Mouse (Mus musculus) spleen, embryonic (tissue): ENCODE results near the gene Homer1.

Source experiments
- CTCF ChIA-PET: fragments of 350-600 bp; sonication (Branson Sonifier 250); formaldehyde crosslinking; loops from one replicate; lab custom pipeline; 2022; lab: Charles Lee

Homer1 gene

DNA sequence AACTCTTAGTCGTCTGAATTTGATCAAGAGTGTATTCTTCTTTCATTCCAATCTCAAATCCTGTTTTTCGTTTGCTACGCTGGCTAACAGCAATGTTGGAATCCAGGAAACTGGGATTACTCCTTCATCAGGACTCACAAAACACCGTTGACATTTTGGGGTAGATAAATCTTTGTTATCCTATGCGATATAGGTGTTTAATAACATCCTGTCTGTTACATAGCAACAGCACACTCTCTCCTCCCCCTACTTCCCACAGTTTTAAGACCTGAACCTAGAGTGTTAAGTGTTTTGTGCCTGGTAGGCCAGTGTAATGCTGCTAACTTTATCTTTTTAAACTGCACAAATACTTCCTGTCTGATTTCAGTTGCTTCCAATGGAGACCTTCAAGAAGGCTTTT, 39.0 kb downstream of the Homer1 start:
- CTCF ChIA-PET: no interaction called here

DNA sequence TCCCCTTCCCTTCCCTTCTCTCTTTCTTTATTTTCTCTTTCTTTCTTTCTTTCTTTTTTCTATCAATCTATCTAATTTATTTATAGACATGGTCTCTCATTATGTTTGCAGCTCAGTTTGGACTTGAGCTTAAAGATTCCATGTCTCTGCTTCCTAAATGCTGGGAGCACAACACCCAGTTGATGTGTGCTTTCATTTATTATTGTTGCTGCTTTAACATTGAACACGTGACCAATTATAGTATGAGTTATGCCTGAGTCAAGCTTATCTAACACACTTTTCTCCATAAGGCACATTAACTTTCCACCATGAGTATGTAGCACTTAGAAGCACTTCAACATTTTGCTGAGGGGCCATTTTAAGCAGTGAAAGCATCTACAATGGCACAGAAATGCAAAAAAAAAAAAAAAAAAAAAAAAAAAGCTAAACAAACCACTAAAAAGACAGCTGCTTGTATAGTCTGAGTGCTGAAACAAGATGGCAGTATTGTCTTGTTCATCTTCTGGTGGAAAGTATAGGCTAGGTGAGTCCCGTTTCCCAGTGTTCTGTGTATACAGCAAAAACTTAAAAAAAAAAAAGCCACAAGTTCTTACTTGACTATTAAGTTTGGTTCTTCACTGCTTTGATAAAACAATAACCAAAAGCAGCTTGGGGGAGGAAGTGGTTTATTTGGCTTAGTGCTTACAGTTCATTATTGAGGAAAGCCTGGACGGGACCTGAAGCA, 41.3 kb downstream of the Homer1 start:
- CTCF ChIA-PET: no interaction called here

DNA sequence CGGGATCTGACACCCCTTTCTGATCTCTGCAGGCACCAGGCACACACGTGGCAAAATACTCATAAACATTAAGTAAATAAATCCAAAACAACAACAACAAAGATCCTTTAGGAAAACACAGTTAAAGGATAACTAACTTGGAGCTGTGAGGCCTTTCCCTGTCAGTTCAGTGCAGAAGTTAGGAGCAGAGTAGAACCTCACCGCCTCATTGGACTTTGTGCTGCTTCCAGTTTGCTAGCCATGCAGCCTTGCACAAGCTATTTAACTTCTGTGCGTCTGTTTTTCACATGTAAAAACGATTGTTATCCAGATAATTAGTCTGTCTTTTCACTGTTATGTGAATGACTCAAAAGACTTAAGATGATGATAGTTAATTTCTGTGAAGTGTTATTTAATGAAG, 43.2 kb downstream of the Homer1 start:
- CTCF ChIA-PET: no interaction called here

DNA sequence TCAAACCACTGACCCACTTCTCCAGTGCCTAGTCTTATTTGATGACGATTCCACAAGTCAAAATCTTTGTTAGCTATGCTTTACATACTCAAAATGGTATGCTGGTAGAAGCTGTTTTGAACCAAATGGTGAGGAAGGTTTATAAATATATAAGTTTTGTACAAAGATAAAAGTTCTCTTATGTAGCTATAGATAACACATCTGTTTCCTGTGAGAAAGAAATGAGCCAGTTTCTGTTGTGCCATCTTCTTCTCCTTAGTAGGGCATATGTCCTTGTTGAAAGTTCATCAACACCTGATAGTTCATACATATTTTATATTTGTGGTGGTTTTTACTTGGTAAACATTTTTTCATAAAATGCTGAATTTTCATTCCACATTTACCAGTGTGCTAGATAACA, 45.0 kb downstream of the Homer1 start:
- CTCF ChIA-PET: no interaction called here

DNA sequence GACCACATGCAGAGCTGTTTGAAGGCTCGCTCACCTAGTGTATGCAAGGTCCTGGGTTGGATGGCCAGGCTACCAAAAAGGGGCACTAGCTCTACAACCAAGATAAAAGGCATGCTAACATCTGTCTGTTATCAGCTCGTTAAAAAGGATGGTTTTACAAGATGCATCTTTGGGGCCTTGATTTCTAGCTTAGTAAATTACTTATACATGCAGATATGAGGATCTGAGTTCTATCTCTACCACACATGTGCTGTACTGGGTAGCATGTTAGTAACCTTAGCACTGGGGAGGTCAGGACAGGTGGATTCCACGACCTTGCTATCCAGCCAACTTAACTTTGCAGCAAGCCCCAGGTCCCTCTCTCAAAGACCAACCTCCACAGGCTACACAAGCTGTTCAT, 46.4 kb downstream of the Homer1 start:
- CTCF ChIA-PET: no interaction called here

DNA sequence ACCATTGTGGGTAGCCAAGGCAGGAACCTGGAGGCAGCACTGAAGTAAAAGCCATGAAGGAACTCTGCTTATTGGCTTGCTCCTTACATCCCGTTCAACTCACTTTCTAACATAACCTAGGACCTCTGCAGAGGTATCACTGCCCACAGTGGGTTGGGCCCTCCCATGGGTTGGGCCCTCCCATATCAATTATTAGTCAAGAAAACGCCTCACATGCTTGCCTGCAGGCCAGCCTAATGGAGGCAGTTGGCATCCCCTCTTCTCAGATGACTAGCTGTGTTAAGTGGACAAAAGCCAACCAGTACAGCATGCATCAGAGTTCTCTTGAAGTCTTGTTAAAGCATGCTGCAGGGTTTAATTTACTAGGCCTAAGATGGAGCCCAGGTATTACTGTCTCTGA, 52.6 kb downstream of the Homer1 start:
- CTCF ChIA-PET: no interaction called here

DNA sequence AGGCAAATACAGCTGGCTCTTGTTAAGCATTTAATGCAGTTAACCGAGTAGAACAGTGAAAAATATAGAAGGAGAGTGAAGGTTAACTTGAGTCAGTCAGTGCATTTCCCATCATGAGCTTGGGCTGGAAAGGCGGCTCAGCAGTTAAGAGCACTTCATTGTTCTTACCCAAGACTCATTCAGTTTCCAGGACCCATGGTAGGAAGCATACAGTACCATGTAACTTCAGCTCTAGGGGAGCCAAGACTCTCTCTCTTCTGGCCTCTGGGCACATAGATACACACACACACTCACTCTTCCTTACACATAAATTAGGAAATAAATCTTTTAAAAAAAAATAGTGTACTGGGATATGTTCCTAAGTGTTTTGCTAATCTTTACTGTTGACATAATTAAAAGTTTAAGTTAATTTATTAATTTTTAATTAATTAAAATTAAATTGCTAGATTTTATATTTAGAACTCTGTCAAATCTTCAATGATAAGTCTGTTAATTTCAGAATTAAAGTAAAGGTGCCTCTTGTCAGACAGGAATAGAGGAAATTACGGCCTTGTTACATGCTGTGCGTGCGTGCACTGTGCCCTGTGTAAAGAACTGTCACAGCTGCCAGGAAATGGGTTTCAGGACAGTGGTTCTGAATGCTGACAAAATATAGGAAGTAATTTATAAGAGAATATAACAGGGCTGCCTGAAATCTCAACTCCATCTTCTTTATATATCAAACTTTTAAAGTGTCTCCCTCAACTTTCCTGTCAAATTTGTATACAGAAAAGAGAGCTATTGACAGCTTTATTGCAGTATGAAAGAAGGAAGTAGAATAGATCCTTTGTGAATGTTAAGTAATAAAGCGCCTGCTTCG, 55.2 kb downstream of the Homer1 start:
- CTCF ChIA-PET: no interaction called here

DNA sequence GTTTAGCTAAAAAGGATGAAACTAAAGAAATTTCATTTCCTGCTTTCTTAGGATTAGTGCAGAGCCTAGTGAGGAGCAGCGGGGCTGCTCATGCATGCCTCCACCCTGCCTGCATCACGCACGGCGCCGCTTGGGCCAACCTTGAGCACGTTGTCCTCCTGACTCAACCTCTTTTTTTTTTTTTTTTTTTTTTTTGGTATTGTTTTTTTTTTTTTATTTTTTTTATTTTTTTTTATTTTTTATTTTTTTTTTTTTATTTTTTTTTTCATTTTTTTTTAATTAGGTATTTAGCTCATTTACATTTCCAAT, 55.8 kb downstream of the Homer1 start:
- CTCF ChIA-PET: interaction anchor here (0.7 kb wide), 3 partner anchors 28 to 515 kb away, joined by 3 to 9 read pairs (median 7); no protein-coding TSS in a partner anchor

DNA sequence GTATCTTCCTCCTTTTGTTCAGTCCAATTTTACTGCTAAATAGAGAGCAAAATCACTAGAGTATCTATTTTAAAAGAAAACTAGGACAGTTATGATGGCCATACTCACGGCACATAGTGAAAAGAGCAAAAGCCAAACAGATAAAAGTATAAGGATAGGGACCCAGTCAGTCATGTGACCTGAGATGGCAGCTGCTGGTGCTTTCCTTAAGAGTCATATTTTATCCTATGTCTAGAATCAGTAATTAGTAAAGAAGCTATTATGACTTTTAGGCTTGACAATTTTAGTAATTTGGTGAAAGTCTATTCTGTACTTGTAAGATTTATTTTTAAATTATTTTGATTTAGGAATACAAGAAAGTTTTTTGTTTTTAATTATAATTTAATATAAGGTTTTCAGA, 59.1 kb downstream of the Homer1 start:
- CTCF ChIA-PET: no interaction called here

DNA sequence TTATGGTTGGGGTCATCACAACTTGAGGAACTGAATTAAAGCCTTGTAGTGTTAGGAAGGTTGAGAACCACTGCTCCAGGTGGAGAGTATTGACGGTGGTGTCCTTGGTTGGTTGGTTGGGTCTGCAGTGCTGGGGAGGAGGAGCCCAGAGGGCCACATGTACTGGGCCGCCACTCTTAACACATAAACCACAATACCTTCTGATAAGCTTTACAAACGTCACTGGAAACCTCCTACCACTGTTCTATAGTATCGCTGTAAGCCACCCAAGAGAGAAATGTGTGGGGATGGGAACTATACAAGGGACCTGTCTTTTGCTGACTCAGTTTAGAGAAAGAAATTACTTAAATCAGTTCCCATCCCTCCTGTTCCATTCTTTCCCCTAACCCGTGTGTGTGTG, 68.1 kb downstream of the Homer1 start:
- CTCF ChIA-PET: no interaction called here

DNA sequence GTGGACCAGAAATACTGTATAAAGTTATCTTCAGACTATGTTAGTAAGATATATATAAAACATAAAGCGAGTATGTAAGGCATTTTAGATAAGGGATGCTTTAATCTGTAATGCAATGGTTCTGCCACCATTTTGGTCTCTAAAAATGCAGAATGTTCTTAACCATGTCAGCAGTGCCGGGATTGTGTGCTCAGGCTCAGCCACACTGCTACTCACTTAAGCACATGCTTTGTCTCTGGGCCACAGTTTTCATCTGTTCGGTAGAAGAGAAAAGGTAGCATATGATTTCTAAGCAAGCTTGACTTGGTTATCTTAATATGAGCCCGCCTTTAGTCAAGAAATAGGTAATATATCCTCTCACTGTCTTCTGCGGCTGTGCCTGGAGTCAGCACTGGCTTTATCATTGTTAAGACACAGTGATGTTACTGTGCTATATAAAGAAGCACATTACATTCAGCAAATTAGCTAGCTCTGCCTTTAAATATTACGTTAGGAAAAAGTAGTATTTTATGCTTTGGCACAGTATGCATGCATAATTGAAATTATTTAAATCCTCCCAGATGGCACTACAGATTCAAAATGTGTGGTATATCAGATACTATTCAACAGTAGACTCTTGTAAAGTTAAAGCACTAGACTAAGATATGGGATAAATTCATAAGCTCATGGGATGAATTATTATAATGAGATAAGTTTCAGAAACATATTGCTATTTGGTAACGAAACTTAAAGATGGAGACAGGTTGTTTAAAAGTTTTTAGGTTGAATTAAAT, 69.6 kb downstream of the Homer1 start:
- CTCF ChIA-PET: no interaction called here

DNA sequence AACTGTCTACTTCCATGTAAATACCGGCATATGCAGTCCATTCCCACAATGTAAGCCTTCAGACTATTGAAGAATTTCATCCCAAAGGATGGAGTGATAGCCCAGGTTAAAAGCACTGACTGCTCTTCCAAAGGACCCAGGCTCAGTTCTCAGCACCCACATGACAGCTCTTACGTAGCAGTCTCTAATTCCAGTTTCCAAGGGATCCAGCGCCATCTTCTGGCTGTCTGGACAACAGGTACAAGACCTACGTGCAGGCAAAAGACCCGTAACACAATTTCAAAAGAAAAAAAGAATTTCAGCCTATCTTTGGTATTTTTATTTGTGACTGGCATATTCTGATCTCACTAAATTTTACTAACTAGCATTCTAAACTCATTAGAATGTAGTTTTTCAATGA, 75.0 kb downstream of the Homer1 start:
- CTCF ChIA-PET: no interaction called here

DNA sequence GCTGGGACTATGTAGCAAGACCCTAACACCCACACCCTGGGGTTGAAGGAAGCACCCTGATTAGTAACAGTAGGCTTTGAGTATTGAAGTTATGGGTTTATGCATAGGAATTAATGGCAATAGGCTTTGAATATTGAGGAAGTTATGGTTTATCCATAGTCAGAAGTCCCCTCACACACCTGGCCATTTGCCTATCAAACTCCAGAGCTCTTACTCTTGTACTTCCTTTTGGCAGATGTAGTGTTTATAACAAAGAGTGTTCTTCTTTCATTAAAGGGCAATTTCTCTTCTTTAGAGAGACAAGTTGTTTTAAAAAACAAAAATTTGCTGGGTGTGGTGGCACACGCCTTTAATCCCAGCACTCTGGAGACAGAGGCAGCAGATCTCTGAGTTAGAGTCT, 79.1 kb downstream of the Homer1 start:
- CTCF ChIA-PET: no interaction called here

DNA sequence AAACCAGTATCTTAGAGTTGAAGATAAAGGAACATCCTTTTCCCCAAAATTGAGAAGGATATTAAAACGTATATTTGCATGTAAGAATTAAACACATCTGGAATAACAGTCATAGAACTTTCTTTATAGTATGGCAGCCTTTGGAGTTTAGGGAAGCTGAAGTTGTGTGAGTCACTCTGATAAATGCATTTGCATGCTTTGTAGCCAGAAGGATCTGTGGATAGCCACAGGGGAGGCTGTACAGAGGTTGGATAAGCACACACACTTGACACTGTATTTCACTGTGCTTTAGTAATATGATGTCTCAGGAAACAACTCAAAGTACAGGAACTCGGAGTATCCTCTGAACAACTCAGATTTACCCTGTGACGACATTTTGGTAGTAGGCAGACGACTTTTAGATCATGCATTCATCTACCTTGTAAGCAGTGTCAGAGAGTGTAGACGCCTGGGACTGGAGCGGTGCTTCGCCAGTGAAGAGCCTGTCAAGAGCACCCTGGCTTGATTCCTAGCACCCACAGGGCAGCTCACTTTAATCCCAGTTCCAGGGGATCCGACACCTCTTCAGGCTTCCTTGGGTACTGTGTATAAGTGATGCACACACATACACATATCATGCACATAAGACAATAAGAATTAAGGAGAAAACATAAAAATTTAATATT, 81.1 kb downstream of the Homer1 start:
- CTCF ChIA-PET: no interaction called here

DNA sequence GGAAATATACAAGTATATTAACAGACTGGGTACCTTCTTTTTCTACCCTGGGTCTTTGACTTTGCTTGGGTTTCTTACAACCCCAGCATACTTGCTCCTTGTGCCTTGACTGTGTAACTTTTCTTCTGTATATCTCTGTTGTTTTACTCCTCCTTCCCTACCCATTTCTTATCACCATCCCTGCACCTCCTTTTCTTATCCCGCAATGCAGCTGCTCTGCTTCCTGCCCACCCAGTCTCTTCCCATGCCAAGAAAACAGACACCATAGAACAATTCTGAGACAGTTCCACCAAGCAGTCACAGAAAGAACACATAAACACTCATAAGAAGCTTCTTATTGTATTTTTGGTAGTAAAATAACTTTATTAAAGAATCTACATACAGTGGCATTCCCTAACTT, 81.9 kb downstream of the Homer1 start:
- CTCF ChIA-PET: no interaction called here

DNA sequence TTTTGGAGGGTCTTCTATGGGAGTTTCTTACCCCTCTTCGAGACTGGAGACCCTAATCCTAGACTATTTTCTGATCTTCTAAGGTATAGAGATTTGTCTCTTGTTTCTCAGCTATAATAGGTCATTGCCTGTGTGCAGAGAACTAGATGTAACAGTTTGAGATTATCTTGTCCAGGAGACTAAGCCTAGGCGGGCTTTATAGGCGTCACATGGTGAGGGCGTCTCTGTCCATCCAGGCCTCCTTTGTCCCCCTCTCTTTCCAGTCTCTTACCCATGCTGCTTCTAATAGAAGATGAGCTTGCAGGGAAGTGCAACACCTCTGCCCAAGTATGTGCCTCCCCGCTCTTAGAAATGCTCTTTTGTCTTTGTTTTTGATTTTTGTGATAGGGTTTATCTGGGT, 83.7 kb downstream of the Homer1 start:
- CTCF ChIA-PET: interaction anchor here (0.5 kb wide), 1 partner anchor 28 kb away, joined by 3 read pairs; no protein-coding TSS in a partner anchor

DNA sequence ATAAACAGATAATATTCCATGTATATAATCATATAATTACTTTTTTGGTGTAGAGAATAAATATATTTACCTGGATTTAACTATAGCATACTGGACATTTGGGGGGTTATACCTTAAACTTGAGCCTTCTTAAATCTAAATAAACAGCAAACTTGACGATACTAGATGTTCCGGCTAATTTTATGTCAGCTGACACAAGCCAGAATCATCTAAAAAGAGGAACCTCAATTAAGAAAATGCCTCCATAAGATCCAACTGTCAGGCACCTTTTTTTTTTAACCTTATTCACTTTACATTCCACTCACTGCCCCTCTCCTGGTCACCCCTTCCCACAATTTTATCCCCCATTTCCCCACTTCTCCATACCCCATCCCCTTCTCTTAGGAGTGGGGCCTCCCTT, 84.2 kb downstream of the Homer1 start:
- CTCF ChIA-PET: interaction anchor here (0.5 kb wide), 1 partner anchor 28 kb away, joined by 3 read pairs; no protein-coding TSS in a partner anchor

DNA sequence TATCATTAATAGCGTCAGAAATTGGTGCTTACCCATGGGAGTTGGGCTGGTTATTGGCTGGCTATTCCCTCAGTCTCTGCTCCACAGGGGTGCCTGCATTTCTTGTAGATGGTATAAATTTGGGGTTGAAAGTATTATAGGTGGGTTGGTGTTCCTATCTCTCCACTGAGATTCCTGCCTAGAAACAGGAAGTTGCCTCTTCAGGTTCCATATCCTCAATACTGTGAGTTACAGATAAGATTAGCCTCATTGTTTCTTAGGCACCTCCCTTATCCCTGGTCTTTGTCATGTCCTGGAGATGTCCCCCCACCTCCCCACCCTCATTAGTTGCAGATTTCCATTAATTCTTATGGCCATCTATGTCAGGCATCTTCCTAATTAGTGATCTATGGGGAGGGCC, 85.0 kb downstream of the Homer1 start:
- CTCF ChIA-PET: no interaction called here

DNA sequence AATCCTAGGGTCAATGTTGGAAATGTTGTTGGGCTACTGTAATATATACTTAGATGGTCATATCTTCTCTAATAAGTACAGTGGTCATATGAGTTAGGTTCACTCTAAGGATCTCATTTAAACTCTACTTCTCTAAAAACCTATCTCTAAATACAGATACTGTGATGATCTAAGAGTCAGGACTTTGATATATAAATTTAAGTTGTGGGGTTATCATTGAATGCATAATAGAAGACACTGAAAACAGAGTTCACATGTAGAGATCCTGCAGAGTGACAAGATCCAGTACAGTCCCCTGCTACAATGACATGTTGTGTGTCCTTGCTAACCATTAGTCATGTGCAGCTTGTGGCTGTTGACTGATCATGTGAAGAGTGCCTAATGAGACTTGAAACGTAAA, 85.7 kb downstream of the Homer1 start:
- CTCF ChIA-PET: no interaction called here

DNA sequence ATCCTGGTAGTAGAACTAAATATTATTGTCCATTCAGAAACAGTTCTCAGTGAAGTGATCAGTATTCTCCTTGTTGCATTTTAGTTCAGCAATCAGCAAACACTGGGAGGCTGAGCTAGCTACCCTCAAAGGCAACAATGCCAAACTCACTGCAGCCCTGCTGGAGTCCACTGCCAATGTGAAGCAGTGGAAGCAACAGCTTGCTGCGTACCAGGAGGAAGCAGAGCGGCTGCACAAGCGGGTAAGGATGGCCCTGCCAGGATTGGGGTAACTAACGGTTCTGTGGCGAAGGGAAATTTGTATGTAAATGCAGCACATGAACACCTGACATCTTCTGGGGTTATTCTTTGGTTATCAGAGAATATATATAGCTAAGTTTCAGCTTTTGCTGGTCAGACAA, 88.0 kb downstream of the Homer1 start:
- CTCF ChIA-PET: interaction anchor here (0.6 kb wide), 1 partner anchor 39 kb away, joined by 3 read pairs; no protein-coding TSS in a partner anchor

DNA sequence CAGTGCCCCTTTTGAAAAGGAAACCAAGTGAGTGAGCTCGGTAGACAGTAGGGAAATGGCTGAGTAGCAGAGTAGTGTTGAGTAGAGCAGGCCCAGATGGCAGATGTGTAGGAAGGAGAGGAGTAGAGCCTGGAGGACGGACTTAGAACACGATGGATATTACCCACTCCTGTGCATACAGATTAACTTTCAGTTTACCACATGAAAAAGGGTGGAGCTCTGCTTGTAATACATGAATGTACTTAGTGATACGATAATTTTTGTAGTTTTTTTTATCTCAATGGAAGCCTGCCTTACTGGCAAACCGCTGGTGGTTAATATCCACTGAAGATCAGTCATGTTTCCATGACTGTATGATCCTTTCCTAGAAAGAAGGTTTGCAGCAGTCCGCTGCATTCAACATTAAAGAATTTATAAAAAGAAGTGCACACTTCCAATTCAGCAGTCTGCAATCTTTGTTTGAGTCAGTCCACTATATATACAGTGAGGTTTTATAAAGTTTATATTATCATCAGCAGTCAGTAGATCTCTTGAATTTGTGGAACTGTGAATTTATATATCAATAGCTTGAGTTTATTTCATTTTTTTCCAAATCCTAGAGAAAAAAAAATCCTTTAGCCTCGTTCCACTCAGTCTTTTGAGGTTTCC, 89.3 kb downstream of the Homer1 start:
- CTCF ChIA-PET: no interaction called here
